Mouse (Mus musculus) stomach, postnatal 0 days (tissue): ENCODE results near the gene Plekha6.

Experiments used
- CTCF ChIP-seq: IDR thresholded peaks from 2 replicates; pipeline ENCODE4 v1.5.1; 2016; ENCODE audit warnings: antibody characterized with exemption, low read depth, mild to moderate bottlenecking, moderate library complexity
- EP300 ChIP-seq: optimal IDR thresholded peaks from 2 replicates; pipeline ENCODE3; 2016; ENCODE audit warnings: antibody characterized with exemption

- TF ChIP-seq CTCF (peak; percentile 63), EP300 (no peak)
Observed at GRCm38 (mm10) chr1:133265114-133265766, 101.2 kb downstream of the Plekha6 start.
